Mouse (Mus musculus) liver, adult 2 months (tissue): ENCODE results near the gene Tk1.

Experiments
- CTCF ChIP-seq: fragments of 200-500 bp; IDR thresholded peaks from 2 replicates; pipeline ENCODE4 v1.5.1; 2011; ENCODE audit warnings: low read depth, low read length, control low read depth
- POLR2A ChIP-seq: fragments of 200-500 bp; IDR thresholded peaks from 2 replicates; pipeline ENCODE4 v1.6.1; 2011; ENCODE audit warnings: low read length, control low read depth; ENCODE audit not compliant: insufficient read depth; ENCODE audit errors: extremely low read depth

GRCm38 (mm10) chr11:117780199-117780515 lies 45.7 kb downstream of the Tk1 start:
- TF ChIP-seq CTCF (no peak), POLR2A (no peak)
